Mouse (Mus musculus) hindbrain, embryonic 10.5 days (tissue): Measurements from ENCODE around the gene Tmem91. TPM values are rescaled to one million over a fixed set of nuclear protein-coding genes. Genes with fewer than 3 reads are reported as not detected.
"Not testable (repeated sequence)": the region's sequence is repeated elsewhere in the genome, so short reads cannot be mapped to it uniquely, and the experiment has no call there.

Experiments used
- DNase-seq: peaks from one replicate; pipeline ENCODE4 v3.0.0-alpha.2; 2017; ENCODE audit warnings: low spot score
- H3K27ac ChIP-seq: fragments of 300-500 bp; sonication (generic); 2 replicates; pipeline ENCODE4 v1.5.1; 2016; ENCODE audit warnings: mild to moderate bottlenecking, moderate library complexity
- H3K27me3 ChIP-seq: fragments of 300-500 bp; sonication (generic); 2 replicates; pipeline ENCODE4 v1.6.1; 2016; ENCODE audit warnings: mild to moderate bottlenecking; ENCODE audit not compliant: poor library complexity, insufficient read depth, severe bottlenecking
- H3K36me3 ChIP-seq: fragments of 300-500 bp; sonication (generic); 2 replicates; pipeline ENCODE4 v1.6.1; 2016; ENCODE audit warnings: mild to moderate bottlenecking, moderate library complexity
- H3K4me1 ChIP-seq: fragments of 300-500 bp; sonication (generic); replicated peaks from 2 replicates; pipeline ENCODE4 v1.6.1; 2016; ENCODE audit warnings: mild to moderate bottlenecking
- H3K4me3 ChIP-seq: fragments of 300-500 bp; sonication (generic); 2 replicates; pipeline ENCODE4 v1.5.1; 2016; ENCODE audit warnings: mild to moderate bottlenecking, moderate library complexity
- H3K9me3 ChIP-seq: fragments of 300-500 bp; sonication (generic); 2 replicates; pipeline ENCODE4 v1.6.1; 2016; ENCODE audit warnings: mild to moderate bottlenecking, moderate library complexity
- WGBS: fragments of 180-500 bp; shearing (Covaris S2); methylation state at CpG from one replicate; pipeline ENCODE4 v1.1.7; 2016; 5-methylcytosine and 5-hydroxymethylcytosine counted together
- polyA plus RNA-seq: library from polyadenylated mRNA; unstranded; fragments of >200 nt; fragmentation: Nextera tagmentation; extraction: Ambion mirVana; gene quantifications from 2 replicates; pipeline ENCODE4 v1.2.1, GENCODE M21; 2016

Gene Tmem91
- polyA plus RNA-seq, result 3.1 and 3.2 TPM in 2 replicates

GRCm38 (mm10) chr7:25674719-25675300 is at the start of gene Tmem91:
Tmem91 (minus strand) TSS chr7:25675166.
- Histone ChIP-seq H3K4me1 (peaks cover 8% of the 10 kb centered on the region), H3K27ac (no peak within 1 kb of the TSS), H3K36me3 (0 out of 2 replicates have a peak, but pooled peaks cover 3% of the 10 kb centered on the region), H3K27me3 (peaks cover 61% of the 10 kb centered on the region), H3K9me3 (peaks cover 3% of the 10 kb centered on the region; the same call in 1 of the 2 replicates), H3K4me3 (peak within 1 kb of the TSS; percentile 46)
- DNase-seq, result no peak
- WGBS, result 3% methylated on average over 29 of the region's 29 CpGs

GRCm38 (mm10) chr7:25721776-25722175 is 46.8 kb upstream of the Tmem91 start:
- not testable (repeated sequence) for H3K9me3 ChIP-seq, H3K27ac ChIP-seq, H3K27me3 ChIP-seq, H3K4me3 ChIP-seq, DNase-seq
- peaks cover 73% of the 10 kb centered on the region for H3K36me3 ChIP-seq
- peaks cover 18% of the 10 kb centered on the region for H3K4me1 ChIP-seq

GRCm38 (mm10) chr7:25720760-25721159 is 45.8 kb upstream of the Tmem91 start:
- DNase-seq, result no peak
- WGBS, result 92% methylated on average over 5 of the region's 5 CpGs
- Histone ChIP-seq H3K36me3 (peaks cover 73% of the 10 kb centered on the region), H3K27ac (no peak overlapping the region), H3K4me1 (peaks cover 18% of the 10 kb centered on the region), H3K4me3 (no peak overlapping the region), H3K9me3 (no peaks in the 10 kb centered on the region), H3K27me3 (no peaks in the 10 kb centered on the region)

GRCm38 (mm10) chr7:25719761-25720610 is 45.0 kb upstream of the Tmem91 start:
- no peaks in the 10 kb centered on the region for H3K27me3 ChIP-seq
- 66% methylated on average over 10 of the region's 10 CpGs for WGBS
- H3K4me3 ChIP-seq, result peak overlapping the region; percentile 79; the same call in 1 of the 2 replicates
- 0 out of 2 replicates have a peak, but pooled peaks cover 2% of the 10 kb centered on the region for H3K9me3 ChIP-seq
- H3K27ac ChIP-seq, result no peak overlapping the region
- H3K4me1 ChIP-seq, result peaks cover 18% of the 10 kb centered on the region
- peaks cover 73% of the 10 kb centered on the region for H3K36me3 ChIP-seq
- peak; percentile 82 for DNase-seq

GRCm38 (mm10) chr7:25718788-25719417 is 43.9 kb upstream of the Tmem91 start, which contains the start of gene Ccdc97:
Ccdc97 (minus strand) TSS chr7:25719088.
- WGBS, result 4% methylated on average over 32 of the region's 32 CpGs
- H3K27me3 ChIP-seq, result no peaks in the 10 kb centered on the region
- H3K4me1 ChIP-seq, result peaks cover 18% of the 10 kb centered on the region
- DNase-seq, result peak; percentile 90
- peaks cover 73% of the 10 kb centered on the region for H3K36me3 ChIP-seq
- H3K9me3 ChIP-seq, result 0 out of 2 replicates have a peak, but pooled peaks cover 2% of the 10 kb centered on the region
- H3K27ac ChIP-seq, result peak within 1 kb of the TSS; percentile 90
- H3K4me3 ChIP-seq, result peak within 1 kb of the TSS; percentile 79

GRCm38 (mm10) chr7:25717478-25717877 is 42.5 kb upstream of the Tmem91 start:
- no peak overlapping the region for H3K27ac ChIP-seq
- WGBS, result 93% methylated on average over 3 of the region's 3 CpGs
- no peaks in the 10 kb centered on the region for H3K27me3 ChIP-seq
- no peak for DNase-seq
- H3K36me3 ChIP-seq, result peaks cover 73% of the 10 kb centered on the region
- H3K9me3 ChIP-seq, result 0 out of 2 replicates have a peak, but pooled peaks cover 2% of the 10 kb centered on the region
- peak overlapping the region; percentile 79 for H3K4me3 ChIP-seq
- peaks cover 22% of the 10 kb centered on the region for H3K4me1 ChIP-seq

GRCm38 (mm10) chr7:25715731-25716271 is 40.8 kb upstream of the Tmem91 start:
- 97% methylated on average over 22 of the region's 22 CpGs for WGBS

GRCm38 (mm10) chr7:25714581-25714980 is 39.6 kb upstream of the Tmem91 start:
- 94% methylated on average over 8 of the region's 8 CpGs for WGBS
- peaks cover 58% of the 10 kb centered on the region for H3K36me3 ChIP-seq
- no peak overlapping the region for H3K4me3 ChIP-seq
- H3K27ac ChIP-seq, result no peak overlapping the region
- DNase-seq, result no peak
- H3K27me3 ChIP-seq, result no peaks in the 10 kb centered on the region
- H3K4me1 ChIP-seq, result peaks cover 51% of the 10 kb centered on the region
- 0 out of 2 replicates have a peak, but pooled peaks cover 2% of the 10 kb centered on the region for H3K9me3 ChIP-seq

More at GRCm38 (mm10) chr7:25715731-25716271, 40.8 kb upstream of the Tmem91 start:
- Histone ChIP-seq H3K27ac (no peak overlapping the region), H3K27me3 (no peaks in the 10 kb centered on the region), H3K9me3 (0 out of 2 replicates have a peak, but pooled peaks cover 2% of the 10 kb centered on the region), H3K4me1 (peaks cover 38% of the 10 kb centered on the region), H3K4me3 (no peak overlapping the region), H3K36me3 (peaks cover 66% of the 10 kb centered on the region)
- no peak for DNase-seq

GRCm38 (mm10) chr7:25712801-25713200 is 37.8 kb upstream of the Tmem91 start:
- no peak for DNase-seq
- Histone ChIP-seq H3K27ac (no peak overlapping the region), H3K9me3 (0 out of 2 replicates have a peak, but pooled peaks cover 2% of the 10 kb centered on the region), H3K4me1 (peaks cover 47% of the 10 kb centered on the region), H3K4me3 (no peak overlapping the region), H3K36me3 (peaks cover 58% of the 10 kb centered on the region), H3K27me3 (no peaks in the 10 kb centered on the region)
- WGBS, result 91% methylated on average over 9 of the region's 9 CpGs

- peak overlapping the region; percentile 75 for H3K27ac ChIP-seq
- 0 out of 2 replicates have a peak, but pooled peaks cover 2% of the 10 kb centered on the region for H3K9me3 ChIP-seq
Observed at GRCm38 (mm10) chr7:25711731-25712197, 36.8 kb upstream of the Tmem91 start.

GRCm38 (mm10) chr7:25711165-25711564 is 36.2 kb upstream of the Tmem91 start:
- Histone ChIP-seq H3K4me3 (no peak overlapping the region), H3K27me3 (no peaks in the 10 kb centered on the region), H3K36me3 (peaks cover 47% of the 10 kb centered on the region), H3K27ac (peak overlapping the region; percentile 75), H3K9me3 (0 out of 2 replicates have a peak, but pooled peaks cover 2% of the 10 kb centered on the region), H3K4me1 (peaks cover 50% of the 10 kb centered on the region)
- WGBS, result 57% methylated on average over 5 of the region's 5 CpGs
- DNase-seq, result no peak

More at GRCm38 (mm10) chr7:25711731-25712197, 36.8 kb upstream of the Tmem91 start:
- H3K4me3 ChIP-seq, result peak overlapping the region; percentile 18; the same call in 1 of the 2 replicates
- DNase-seq, result peak; percentile 70
- H3K4me1 ChIP-seq, result peaks cover 49% of the 10 kb centered on the region
- H3K36me3 ChIP-seq, result peaks cover 53% of the 10 kb centered on the region
- 30% methylated on average over 7 of the region's 7 CpGs for WGBS
- no peaks in the 10 kb centered on the region for H3K27me3 ChIP-seq
